Mouse (Mus musculus) left cerebral cortex, adult 11 months (tissue): ENCODE measurements around the gene Sez6.
A peak's percentile ranks its signal among the peaks of the same experiment; 100 is the strongest.

Experiments
- DNase-seq: peaks from one replicate; pipeline ENCODE4 v3.0.0; 2022; ENCODE audit warnings: low spot score

Sez6 gene

DNA sequence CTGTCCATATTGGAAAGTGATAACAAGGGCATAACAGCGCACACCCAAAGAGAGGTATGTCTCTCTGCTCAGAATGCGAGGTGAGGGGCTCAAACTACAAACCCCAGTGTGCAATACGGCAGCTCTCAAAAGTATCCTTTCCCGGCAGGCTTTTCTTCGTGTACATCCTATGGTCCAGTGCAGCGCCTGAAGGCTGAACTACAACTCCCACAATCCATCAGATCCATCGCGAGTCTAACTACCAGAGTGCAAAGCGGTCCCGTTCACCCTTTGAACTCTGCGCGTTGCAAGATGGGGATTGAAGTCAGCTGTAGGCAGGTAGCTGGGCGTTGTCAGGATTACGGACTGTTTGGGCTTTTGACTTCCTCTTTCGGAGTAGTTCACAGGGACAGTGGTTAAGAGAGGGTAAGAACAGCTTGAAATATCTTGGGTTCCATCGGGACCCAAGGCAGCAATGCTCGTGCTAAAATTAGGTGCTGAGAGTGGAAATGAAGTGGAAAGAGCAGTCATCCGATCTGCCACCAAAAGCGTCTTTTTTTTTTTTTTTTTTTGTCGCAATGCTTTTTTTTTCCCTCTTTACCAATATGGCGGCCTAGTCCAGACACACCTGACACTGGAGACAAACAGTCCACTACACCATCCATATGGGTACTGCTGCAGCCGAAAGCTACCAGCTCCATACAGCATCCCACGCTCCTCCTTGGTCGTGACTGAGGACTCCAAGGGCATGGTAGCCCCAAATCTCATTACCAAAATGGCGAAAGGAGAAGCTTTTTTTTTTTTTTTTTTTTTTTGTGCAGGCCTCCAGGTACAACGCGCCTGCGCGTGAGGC is 51.2 kb downstream of the Sez6 start:
- peak; percentile 98 for DNase-seq

DNA sequence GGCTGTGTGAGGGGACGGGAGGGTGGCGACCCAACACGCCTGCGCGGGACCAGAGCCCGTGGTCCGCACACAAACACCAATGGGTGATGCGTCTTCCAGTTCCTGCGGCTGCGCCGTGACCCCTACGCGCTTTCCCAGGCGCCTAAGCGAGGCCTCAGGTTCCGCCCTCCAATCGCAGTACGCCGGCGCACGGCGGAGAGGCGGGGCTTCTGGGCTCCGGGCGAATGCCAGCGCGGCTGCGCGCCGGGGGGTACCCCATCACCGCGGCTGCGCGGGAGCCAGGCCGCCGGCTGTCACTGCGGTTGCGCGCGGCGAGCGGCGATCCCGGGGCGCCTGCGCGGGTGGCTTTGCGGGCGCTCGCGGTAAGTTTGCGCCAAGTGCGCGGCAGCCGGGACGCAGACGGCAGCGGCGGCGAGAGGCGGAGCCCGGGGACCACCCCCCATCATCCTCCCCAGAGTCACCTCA is 51.9 kb downstream of the Sez6 start, which contains the start of gene Phf12:
TSS of gene Phf12 (plus strand) at position 314 of the 465 bp plus-strand sequence.
- DNase-seq: peak; percentile 99

DNA sequence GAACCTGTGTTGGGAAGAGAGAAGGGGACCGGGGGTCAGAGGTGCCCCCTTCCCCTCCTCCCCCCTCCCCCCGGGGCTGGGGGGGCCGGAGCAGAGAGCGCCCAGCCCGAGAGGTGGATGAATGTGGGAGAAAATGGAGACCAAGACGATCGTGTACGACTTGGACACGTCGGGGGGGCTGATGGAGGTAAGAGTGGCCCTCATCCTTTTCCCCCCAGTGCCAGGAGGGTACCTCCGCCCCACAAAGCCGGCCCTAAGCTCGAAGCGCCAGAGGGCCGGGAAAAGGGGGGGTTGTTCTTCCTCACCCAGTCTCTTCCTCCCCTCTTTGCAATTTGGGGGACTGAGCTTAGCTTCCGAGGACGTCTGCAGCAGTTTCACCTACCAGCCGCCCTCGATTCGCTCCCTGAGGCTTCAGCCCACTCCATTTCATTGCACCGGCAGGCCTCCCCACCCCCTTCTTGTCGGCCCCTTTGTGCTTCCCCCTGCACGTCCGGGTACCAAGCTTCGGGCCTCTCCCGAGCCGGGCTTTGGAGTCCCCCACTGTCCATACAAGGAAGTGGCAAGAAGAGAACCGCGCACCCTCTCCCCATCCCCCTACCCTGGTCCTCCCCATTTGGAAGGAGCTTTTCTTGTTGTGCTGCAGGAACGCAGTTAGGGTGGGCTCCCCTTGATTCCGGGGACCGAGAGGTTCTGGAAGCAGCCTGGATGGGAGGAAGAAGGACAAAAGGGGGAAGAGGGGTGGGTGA is 52.8 kb downstream of the Sez6 start:
- no peak for DNase-seq

DNA sequence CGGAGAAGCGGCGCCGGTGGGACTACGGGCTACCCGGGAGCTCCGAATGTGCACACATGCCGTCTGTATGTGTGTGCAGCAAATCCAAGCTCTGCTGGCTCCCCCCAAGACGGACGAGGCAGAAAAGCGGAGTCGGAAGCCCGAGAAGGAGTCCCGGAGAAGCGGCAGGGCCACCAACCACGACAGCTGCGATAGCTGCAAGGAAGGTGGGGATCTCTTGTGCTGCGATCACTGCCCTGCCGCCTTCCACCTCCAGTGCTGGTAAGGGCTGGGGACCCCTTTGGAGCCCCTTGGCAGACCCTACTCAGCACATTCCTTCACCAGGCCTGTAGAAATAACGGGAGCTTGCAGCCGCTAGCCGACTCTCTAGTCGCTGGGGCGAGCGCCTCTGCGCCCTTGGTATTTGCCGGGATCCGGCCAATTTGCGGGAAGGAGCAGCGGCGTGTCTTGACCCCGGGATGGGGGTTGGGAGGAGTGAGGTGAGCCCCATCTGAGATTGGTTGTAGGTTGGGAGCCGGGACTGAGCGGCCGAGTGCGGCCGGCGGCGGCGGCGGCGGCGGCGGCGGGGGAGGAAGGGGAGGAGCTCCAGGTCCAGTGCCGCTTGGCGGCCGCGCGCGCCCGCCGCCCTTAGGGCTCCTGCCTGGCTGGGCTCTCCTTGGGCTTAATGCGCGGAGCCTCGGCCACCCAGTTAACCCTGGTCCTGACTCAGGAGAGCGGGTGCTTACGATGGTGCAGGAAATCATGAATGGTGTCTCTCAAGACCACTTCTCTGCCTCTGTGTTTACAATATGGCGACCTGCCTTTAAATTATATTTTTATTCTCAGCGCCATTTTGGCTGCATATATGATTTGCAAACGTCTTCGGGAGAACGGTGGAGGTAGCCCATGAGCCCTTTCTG is 53.6 kb downstream of the Sez6 start:
- DNase-seq: peak; percentile 37

DNA sequence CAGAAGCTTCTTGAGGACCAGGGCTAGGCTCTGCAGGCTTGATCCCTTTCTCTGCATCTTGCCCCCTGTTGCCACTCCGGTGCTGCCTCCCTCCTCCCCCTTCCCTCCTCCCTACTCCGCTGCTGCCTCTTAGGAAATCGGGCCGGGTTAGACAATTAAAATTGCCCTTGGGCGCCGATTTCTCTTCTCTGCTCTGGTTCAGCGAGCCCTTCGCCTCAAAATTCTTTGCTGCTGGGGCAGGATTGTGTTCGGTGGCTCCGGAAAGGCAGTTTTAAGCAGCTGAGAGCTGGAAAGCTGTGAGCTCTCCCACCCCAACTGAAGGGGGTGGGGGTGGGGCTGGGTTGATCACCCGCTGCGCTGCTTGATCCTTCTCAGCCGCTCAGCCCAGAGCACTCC is 54.2 kb downstream of the Sez6 start:
- DNase-seq: peak; percentile 40

DNA sequence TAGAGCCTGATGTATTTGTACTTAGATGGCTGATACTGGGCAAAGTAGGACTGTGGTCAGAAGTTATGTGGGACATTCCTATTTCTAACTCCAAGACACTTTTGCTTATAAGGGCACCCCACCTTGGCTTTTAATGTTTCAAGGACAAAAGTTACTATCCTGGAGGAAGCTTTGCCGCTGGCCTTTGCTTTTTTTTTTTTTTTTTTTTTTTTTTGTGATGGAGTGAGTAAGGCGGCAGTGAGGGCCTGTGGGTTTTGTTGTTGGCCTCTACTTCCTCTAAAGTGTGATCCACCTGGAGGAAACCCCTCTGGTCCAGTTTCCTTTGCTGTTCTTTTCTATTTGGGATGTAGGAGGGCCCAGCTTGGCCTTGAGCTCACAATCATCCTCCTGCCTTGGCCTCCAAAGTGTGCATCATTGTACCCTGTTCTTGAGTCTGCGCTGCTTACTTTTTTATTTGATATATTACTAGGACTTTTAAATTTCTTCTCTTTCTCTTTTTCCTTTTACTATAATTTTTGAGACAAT is 55.0 kb downstream of the Sez6 start:
- no peak for DNase-seq

DNA sequence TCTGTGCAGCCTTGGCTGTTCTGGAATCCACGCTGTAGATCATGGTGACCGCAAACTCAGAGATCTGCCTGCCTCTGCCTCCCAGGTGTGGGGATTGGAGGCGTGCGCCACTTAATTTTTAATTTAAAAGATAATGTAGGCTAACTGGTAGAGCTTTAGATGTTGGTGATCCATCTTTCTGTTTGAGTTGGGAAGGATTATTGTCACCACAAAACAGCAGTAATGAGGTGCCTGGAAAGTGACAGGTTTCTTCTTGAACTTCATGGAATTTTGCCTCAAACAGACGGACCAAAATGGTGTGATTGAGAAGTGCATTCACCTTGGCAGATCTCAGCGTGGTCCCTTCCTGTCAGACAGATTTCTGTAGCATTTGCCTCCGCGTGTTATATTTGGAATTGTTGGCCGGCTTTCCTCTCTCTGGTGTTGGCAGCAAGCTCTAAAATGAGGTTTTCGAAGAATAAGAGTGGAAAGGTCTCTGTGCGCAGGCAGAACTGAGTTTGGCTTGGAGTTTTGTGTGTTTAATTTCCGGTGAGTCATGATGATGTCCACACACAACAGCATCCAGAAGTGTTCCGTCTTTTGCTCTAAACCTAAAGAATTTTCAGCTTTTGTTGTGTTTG is 58.6 kb downstream of the Sez6 start:
- DNase-seq: no peak

DNA sequence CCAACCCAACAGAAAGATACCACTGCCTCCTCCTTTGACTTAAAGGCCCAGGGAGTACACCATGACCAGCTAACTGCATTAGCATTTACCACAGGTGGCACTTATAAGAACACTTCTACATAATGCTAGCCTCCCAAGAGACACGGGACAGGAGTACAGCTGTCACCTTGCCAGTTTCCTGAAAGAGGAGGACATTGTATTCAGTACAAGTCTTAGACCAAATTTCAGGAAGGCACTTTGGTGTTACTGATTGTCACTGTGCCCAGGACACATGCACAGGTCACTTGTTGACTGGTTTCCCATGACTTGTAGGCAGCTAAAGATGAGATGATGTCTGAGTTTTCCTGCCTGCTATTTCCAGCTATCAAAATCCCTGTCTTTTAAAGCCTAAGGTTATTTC is 65.0 kb downstream of the Sez6 start:
- no peak for DNase-seq

DNA sequence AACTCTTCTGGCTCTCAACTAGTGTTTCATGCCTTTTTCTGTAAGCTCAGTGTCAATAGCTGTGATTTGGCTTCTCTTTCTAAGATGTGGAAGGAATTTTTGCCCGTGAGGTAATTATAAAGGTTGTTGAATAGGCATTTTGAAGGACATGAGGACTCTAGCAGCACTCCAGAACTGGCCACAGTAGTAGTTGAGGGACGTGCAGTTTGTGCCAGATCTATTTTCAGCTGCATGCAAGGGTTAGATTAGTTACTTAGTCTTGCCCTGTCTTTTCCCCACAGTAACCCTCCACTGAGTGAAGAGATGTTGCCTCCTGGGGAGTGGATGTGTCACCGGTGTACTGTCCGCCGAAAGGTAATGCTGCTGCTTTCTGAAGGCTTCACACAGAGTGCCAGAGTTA is 75.8 kb downstream of the Sez6 start:
- no peak for DNase-seq

DNA sequence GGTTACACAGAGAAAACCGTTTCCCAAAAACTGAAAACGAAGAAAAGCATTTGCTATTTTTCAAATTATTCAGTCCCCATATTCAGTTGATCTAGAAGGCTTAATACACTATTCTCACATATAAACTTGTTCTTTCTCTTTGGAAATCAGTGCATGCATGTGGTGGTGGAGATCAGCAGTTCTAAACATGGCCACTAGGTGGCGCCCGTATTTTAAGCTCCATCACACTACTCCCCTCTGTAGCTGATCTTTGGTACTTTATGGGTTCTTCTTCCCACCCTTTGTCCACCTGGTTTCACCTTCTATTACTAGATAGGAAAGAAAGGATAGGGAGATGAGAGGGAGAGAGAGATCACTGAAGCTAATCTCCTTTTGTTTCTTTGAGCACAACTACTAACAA is 89.1 kb downstream of the Sez6 start:
- no peak for DNase-seq

DNA sequence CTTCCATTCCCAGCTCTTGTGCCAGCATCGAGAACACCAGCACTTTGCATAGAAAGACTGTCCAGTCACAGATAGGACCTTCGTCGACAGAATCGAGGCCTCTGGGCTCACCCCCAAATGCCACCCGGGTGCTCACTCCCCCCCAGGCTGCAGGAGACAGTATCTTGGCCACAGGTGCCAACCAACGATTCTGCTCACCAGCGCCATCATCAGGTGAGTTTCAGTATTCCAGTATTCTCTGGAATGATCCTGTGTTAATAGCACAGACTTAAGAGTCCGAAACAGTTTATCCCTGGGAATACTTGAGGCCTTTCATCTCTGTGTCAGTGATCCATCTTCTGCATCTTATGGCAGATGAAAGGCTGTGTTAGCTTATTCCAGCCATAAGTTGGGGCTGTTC is 93.0 kb downstream of the Sez6 start:
- DNase-seq: no peak
